Mouse (Mus musculus) stomach, embryonic 16.5 days (tissue): ENCODE results near the gene Xxylt1. TPM values are rescaled to one million over a fixed set of nuclear protein-coding genes. Genes with fewer than 3 reads are reported as not detected.

ENCODE experiments used
- ATAC-seq: fragments of 200-750 bp; cut with Nextera tagmentation; 2 replicates; pipeline ENCODE4 v1.8.0; 2017; ENCODE audit warnings: moderate number of reproducible peaks, moderate TSS enrichment; ENCODE audit not compliant: insufficient read depth, low FRiP score
- H3K27ac ChIP-seq: fragments of 300-500 bp; sonication (generic); 2 replicates; pipeline ENCODE4 v1.5.1; 2014; ENCODE audit warnings: low read length
- H3K27me3 ChIP-seq: fragments of 300-500 bp; sonication (generic); 2 replicates; pipeline ENCODE4 v1.6.1; 2014; ENCODE audit warnings: low read length, control low read depth, mixed read lengths; ENCODE audit not compliant: control insufficient read depth, insufficient read depth
- H3K36me3 ChIP-seq: fragments of 300-500 bp; sonication (generic); 2 replicates; pipeline ENCODE4 v1.6.1; 2014; ENCODE audit warnings: low read length; ENCODE audit not compliant: control insufficient read depth, insufficient read depth
- H3K4me1 ChIP-seq: fragments of 300-500 bp; sonication (generic); 2 replicates; pipeline ENCODE4 v1.6.1; 2014; ENCODE audit warnings: low read length, control low read depth, mixed read lengths; ENCODE audit not compliant: control insufficient read depth, insufficient read depth
- H3K4me2 ChIP-seq: fragments of 300-500 bp; sonication (generic); 2 replicates; pipeline ENCODE4 v1.6.1; 2014; ENCODE audit warnings: low read depth, low read length, mixed read lengths
- H3K4me3 ChIP-seq: fragments of 300-500 bp; sonication (generic); replicated peaks from 2 replicates; pipeline ENCODE4 v1.5.1; 2014; ENCODE audit warnings: mild to moderate bottlenecking, low read length
- H3K9ac ChIP-seq: fragments of 300-500 bp; sonication (generic); 2 replicates; pipeline ENCODE4 v1.6.1; 2014; ENCODE audit warnings: low read length
- H3K9me3 ChIP-seq: fragments of 300-500 bp; sonication (generic); replicated peaks from 2 replicates; pipeline ENCODE4 v1.6.1; 2016; ENCODE audit warnings: low read length, control low read depth; ENCODE audit not compliant: control insufficient read depth
- WGBS: fragments of 180-500 bp; shearing (Covaris S2); extraction: QIAGEN DNeasy Blood & Tissue Kit; methylation state at CpG from one replicate; pipeline ENCODE4 v1.1.7; 2014; 5-methylcytosine and 5-hydroxymethylcytosine counted together
- polyA plus RNA-seq: library from polyadenylated mRNA; unstranded; fragments of >200 nt; fragmentation: Nextera tagmentation; extraction: Ambion mirVana; gene quantifications from 2 replicates; pipeline ENCODE4 v1.2.1, GENCODE M21; 2015

Gene Xxylt1
- polyA plus RNA-seq, 1 experiment from 2014 or later: 5.5 TPM

GRCm38 (mm10) chr16:31023803-31024202 lies 57.4 kb downstream of the Xxylt1 start:
- 87% methylated on average over 8 of the region's 8 CpGs for WGBS
- Histone ChIP-seq H3K9ac (no peak overlapping the region), H3K4me2 (no peak overlapping the region), H3K4me3 (no peak overlapping the region), H3K4me1 (no peaks in the 10 kb centered on the region; the same call in 1 of the 2 replicates), H3K27me3 (no peaks in the 10 kb centered on the region), H3K9me3 (no peaks in the 10 kb centered on the region), H3K36me3 (no peaks in the 10 kb centered on the region), H3K27ac (no peak overlapping the region)
- no peak for ATAC-seq

- no peaks in the 10 kb centered on the region for H3K36me3 ChIP-seq
- H3K9ac ChIP-seq: no peak overlapping the region
- 48% methylated on average over 5 of the region's 5 CpGs for WGBS
Measured at GRCm38 (mm10) chr16:31022287-31022686, 58.9 kb downstream of the Xxylt1 start.

GRCm38 (mm10) chr16:31019514-31019913 lies 61.7 kb downstream of the Xxylt1 start:
- H3K9ac ChIP-seq: no peak overlapping the region
- no peak for ATAC-seq
- H3K4me2 ChIP-seq: no peak overlapping the region
- H3K36me3 ChIP-seq: no peaks in the 10 kb centered on the region
- WGBS: 62% methylated on average over 3 of the region's 3 CpGs
- H3K27me3 ChIP-seq: no peaks in the 10 kb centered on the region
- H3K4me1 ChIP-seq: no peaks in the 10 kb centered on the region; the same call in 1 of the 2 replicates
- no peak overlapping the region for H3K4me3 ChIP-seq
- H3K27ac ChIP-seq: no peak overlapping the region
- no peaks in the 10 kb centered on the region for H3K9me3 ChIP-seq

More at GRCm38 (mm10) chr16:31022287-31022686, 58.9 kb downstream of the Xxylt1 start:
- Histone ChIP-seq H3K9me3 (no peaks in the 10 kb centered on the region), H3K27me3 (no peaks in the 10 kb centered on the region), H3K4me2 (no peak overlapping the region), H3K4me1 (no peaks in the 10 kb centered on the region; the same call in 1 of the 2 replicates), H3K4me3 (no peak overlapping the region), H3K27ac (no peak overlapping the region)
- no peak for ATAC-seq

- 89% methylated on average over 10 of the region's 10 CpGs for WGBS
Measured at GRCm38 (mm10) chr16:31017687-31018413, 63.4 kb downstream of the Xxylt1 start.

GRCm38 (mm10) chr16:31016669-31017068 lies 64.6 kb downstream of the Xxylt1 start:
- no peak overlapping the region for H3K9ac ChIP-seq
- no peaks in the 10 kb centered on the region for H3K4me1 ChIP-seq
- no peak overlapping the region for H3K4me2 ChIP-seq
- H3K27ac ChIP-seq: no peak overlapping the region
- 55% methylated on average over 2 of the region's 2 CpGs for WGBS
- no peaks in the 10 kb centered on the region for H3K9me3 ChIP-seq
- H3K36me3 ChIP-seq: no peaks in the 10 kb centered on the region
- no peaks in the 10 kb centered on the region for H3K27me3 ChIP-seq
- ATAC-seq: no peak
- H3K4me3 ChIP-seq: no peak overlapping the region

More at GRCm38 (mm10) chr16:31017687-31018413, 63.4 kb downstream of the Xxylt1 start:
- Histone ChIP-seq H3K9me3 (no peaks in the 10 kb centered on the region), H3K4me3 (no peak overlapping the region), H3K36me3 (no peaks in the 10 kb centered on the region), H3K27me3 (no peaks in the 10 kb centered on the region), H3K4me2 (no peak overlapping the region), H3K9ac (no peak overlapping the region), H3K4me1 (no peaks in the 10 kb centered on the region; the same call in 1 of the 2 replicates), H3K27ac (no peak overlapping the region)
- no peak for ATAC-seq

- WGBS: 70% methylated on average over 8 of the region's 8 CpGs
- Histone ChIP-seq H3K27ac (no peak overlapping the region), H3K4me1 (no peaks in the 10 kb centered on the region), H3K4me2 (no peak overlapping the region), H3K9ac (no peak overlapping the region), H3K9me3 (no peaks in the 10 kb centered on the region), H3K27me3 (no peaks in the 10 kb centered on the region), H3K36me3 (no peaks in the 10 kb centered on the region), H3K4me3 (no peak overlapping the region)
- ATAC-seq: no peak
Measured at GRCm38 (mm10) chr16:31016169-31016568, 65.1 kb downstream of the Xxylt1 start.

GRCm38 (mm10) chr16:31015271-31015670 lies 66.0 kb downstream of the Xxylt1 start:
- no peak overlapping the region for H3K4me3 ChIP-seq
- H3K27me3 ChIP-seq: no peaks in the 10 kb centered on the region
- 75% methylated on average over 1 of the region's 1 CpGs for WGBS
- no peaks in the 10 kb centered on the region for H3K9me3 ChIP-seq
- H3K36me3 ChIP-seq: no peaks in the 10 kb centered on the region
- no peak overlapping the region for H3K4me2 ChIP-seq
- H3K27ac ChIP-seq: no peak overlapping the region
- ATAC-seq: no peak
- H3K4me1 ChIP-seq: no peaks in the 10 kb centered on the region
- H3K9ac ChIP-seq: no peak overlapping the region

GRCm38 (mm10) chr16:31012236-31012635 lies 69.0 kb downstream of the Xxylt1 start:
- no peak overlapping the region for H3K9ac ChIP-seq
- no peak for ATAC-seq
- H3K36me3 ChIP-seq: no peaks in the 10 kb centered on the region
- peaks cover 8% of the 10 kb centered on the region for H3K4me1 ChIP-seq
- no peaks in the 10 kb centered on the region for H3K9me3 ChIP-seq
- no peak overlapping the region for H3K4me2 ChIP-seq
- H3K27ac ChIP-seq: no peak overlapping the region
- no peaks in the 10 kb centered on the region for H3K27me3 ChIP-seq
- H3K4me3 ChIP-seq: no peak overlapping the region
- WGBS: 92% methylated on average over 10 of the region's 10 CpGs

GRCm38 (mm10) chr16:31010443-31010842 lies 70.8 kb downstream of the Xxylt1 start:
- Histone ChIP-seq H3K27ac (no peak overlapping the region), H3K36me3 (no peaks in the 10 kb centered on the region), H3K9ac (no peak overlapping the region), H3K4me2 (no peak overlapping the region), H3K9me3 (no peaks in the 10 kb centered on the region), H3K4me3 (no peak overlapping the region), H3K27me3 (no peaks in the 10 kb centered on the region), H3K4me1 (peaks cover 8% of the 10 kb centered on the region)
- 78% methylated on average over 5 of the region's 5 CpGs for WGBS
- no peak for ATAC-seq
